Mouse (Mus musculus) intestine, embryonic 14.5 days (tissue): ENCODE measurements at regions not wholly inside any gene's neighbourhood (a gene's known extent, or its start where the extent isn't known, plus 50 kb on each side); places are given as distances from the start of the nearest gene placed in this dataset.

Experiments used
- ATAC-seq: fragments of 200-750 bp; cut with Nextera tagmentation; replicated peaks from 2 replicates; pipeline ENCODE4 v1.8.0; 2017; ENCODE audit warnings: low read depth, moderate number of reproducible peaks, moderate TSS enrichment, moderate library complexity; ENCODE audit not compliant: low FRiP score, low TSS enrichment
- DNase-seq: peaks from one replicate; pipeline ENCODE4 v3.0.0-alpha.2; 2018; ENCODE audit warnings: low spot score
- H3K27ac ChIP-seq: fragments of 300-500 bp; sonication (generic); 2 replicates; pipeline ENCODE4 v1.5.1; 2014; ENCODE audit warnings: low read depth, mild to moderate bottlenecking, control low read depth
- H3K27me3 ChIP-seq: fragments of 300-500 bp; sonication (generic); replicated peaks from 2 replicates; pipeline ENCODE4 v1.6.1; 2014; ENCODE audit warnings: low read length, control low read depth; ENCODE audit not compliant: control insufficient read depth, insufficient read depth
- H3K36me3 ChIP-seq: fragments of 300-500 bp; sonication (generic); 2 replicates; pipeline ENCODE4 v1.6.1; 2014; ENCODE audit warnings: low read length, control low read depth; ENCODE audit not compliant: control insufficient read depth, insufficient read depth
- H3K4me1 ChIP-seq: fragments of 300-500 bp; sonication (generic); replicated peaks from 2 replicates; pipeline ENCODE4 v1.6.1; 2014; ENCODE audit warnings: low read length, control low read depth, mixed read lengths; ENCODE audit not compliant: control insufficient read depth, insufficient read depth
- H3K4me2 ChIP-seq: fragments of 300-500 bp; sonication (generic); 2 replicates; pipeline ENCODE4 v1.6.1; 2014; ENCODE audit warnings: low read length
- H3K4me3 ChIP-seq: fragments of 300-500 bp; sonication (generic); 2 replicates; pipeline ENCODE4 v1.5.1; 2014; ENCODE audit warnings: low read depth, low read length, control low read depth, mixed read lengths
- H3K9ac ChIP-seq: fragments of 300-500 bp; sonication (generic); 2 replicates; pipeline ENCODE4 v1.6.1; 2014; ENCODE audit warnings: mild to moderate bottlenecking, low read length
- H3K9me3 ChIP-seq: fragments of 300-500 bp; sonication (generic); 2 replicates; pipeline ENCODE4 v1.6.1; 2016; ENCODE audit warnings: low read length, control low read depth; ENCODE audit not compliant: control insufficient read depth
- WGBS: fragments of 180-500 bp; shearing (Covaris S2); extraction: QIAGEN DNeasy Blood & Tissue Kit; methylation state at CpG from one replicate; pipeline ENCODE4 v1.1.7; 2014; 5-methylcytosine and 5-hydroxymethylcytosine counted together

DNA sequence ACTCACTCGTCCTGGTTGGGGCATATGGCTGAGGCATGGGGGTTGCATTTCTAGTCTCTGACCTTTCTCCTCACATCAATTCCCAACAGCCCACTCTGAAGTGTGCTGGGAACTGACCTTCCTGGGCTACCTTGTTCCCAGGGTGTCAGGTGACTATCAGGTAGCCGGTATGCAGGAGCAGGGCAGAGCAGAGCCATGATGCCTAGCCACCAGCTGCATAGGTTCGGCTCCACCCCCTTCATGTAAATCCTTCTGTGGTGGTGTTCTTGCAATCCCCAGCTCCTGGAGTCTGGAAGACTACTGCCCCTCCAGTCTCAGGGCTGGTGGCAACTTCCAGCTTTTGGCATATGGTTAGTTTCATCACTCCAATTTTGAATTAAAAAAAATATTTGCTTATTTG lies 221.0 kb downstream of the Gm5447 start:
- Histone ChIP-seq H3K36me3 (no peaks in the 10 kb centered on the region), H3K4me2 (no peak overlapping the region), H3K9me3 (no peaks in the 10 kb centered on the region), H3K4me3 (no peak overlapping the region), H3K9ac (no peak overlapping the region), H3K27me3 (no peaks in the 10 kb centered on the region), H3K27ac (no peak overlapping the region), H3K4me1 (no peaks in the 10 kb centered on the region)
- DNase-seq (no peak), ATAC-seq (no peak)
- whole genome bisulfite sequencing: 82% methylated on average over 3 of the region's 3 CpGs

DNA sequence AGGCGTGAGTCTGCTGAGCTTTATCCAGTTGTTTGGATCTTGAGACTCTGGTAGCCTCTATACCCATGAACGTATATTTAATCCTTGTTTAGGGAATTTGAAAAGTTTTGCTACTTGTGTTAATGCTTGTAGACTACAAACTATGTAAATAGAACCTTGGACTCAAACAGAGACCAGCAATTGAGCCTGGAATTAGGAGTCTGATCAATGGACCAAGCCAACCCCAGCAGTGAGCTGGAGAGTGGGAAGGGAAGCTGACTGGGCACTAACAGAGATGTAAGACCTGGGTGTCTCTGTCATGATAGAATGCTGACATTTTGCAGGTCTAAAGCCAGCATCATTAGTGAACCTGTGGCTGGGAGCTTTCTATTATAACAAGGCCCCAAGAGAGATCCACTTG lies 222.5 kb downstream of the Gm5447 start:
- DNase-seq: no peak
- ATAC-seq: no peak

DNA sequence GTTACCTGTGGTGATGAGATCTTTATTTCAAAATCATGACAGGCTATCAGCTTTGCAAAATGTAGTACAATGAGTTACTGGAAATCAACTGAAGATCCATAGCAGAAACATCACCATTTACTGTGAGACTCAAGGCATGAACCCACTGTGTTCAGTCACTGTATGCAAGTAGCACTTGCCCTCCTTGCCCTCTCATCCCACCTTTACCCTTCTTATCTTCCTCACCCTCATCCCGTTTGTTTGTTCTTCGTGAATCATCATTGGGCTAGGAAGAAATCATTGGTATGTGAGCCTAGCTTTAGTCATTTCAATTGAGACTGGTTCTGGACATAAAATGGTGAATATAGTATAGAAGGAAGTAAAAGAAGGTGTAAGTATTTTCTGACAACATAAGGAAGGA lies 223.6 kb downstream of the Gm5447 start:
- 55% methylated on average over 2 of the region's 2 CpGs for WGBS
- no peak overlapping the region for H3K4me2 ChIP-seq
- no peak overlapping the region for H3K9ac ChIP-seq
- H3K27ac ChIP-seq: no peak overlapping the region
- no peaks in the 10 kb centered on the region for H3K9me3 ChIP-seq
- H3K36me3 ChIP-seq: no peaks in the 10 kb centered on the region
- H3K4me1 ChIP-seq: no peaks in the 10 kb centered on the region
- DNase-seq: no peak
- no peak overlapping the region for H3K4me3 ChIP-seq
- H3K27me3 ChIP-seq: no peaks in the 10 kb centered on the region
- ATAC-seq: no peak

More for the DNA sequence above, 222.5 kb downstream of the Gm5447 start:
- no peak overlapping the region for H3K9ac ChIP-seq
- no peak overlapping the region for H3K4me3 ChIP-seq
- H3K4me2 ChIP-seq: no peak overlapping the region
- H3K27ac ChIP-seq: no peak overlapping the region
- H3K9me3 ChIP-seq: no peaks in the 10 kb centered on the region
- WGBS: 65% methylated on average over 2 of the region's 2 CpGs
- H3K27me3 ChIP-seq: no peaks in the 10 kb centered on the region
- no peaks in the 10 kb centered on the region for H3K36me3 ChIP-seq
- H3K4me1 ChIP-seq: no peaks in the 10 kb centered on the region

DNA sequence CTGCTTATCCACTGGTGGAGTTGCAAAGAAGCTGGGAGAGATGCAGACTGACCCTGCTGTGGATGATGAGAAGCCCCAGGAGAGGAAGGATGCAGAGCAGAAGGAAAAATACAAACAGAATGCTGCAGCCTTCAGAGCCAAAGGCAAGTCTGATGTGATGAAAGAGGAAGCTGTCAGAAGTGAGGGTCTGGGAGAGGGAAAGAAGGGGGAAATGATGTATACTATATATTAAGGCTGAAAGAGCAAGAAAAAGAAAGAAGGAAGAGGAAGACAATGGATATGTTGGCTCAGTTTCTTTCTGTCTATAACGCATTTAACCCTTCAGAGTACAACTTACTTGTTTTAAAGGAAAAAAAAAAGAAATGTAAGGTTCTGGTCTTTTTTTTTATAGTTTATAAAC lies 225.4 kb downstream of the Gm5447 start:
- H3K27ac ChIP-seq: no peak overlapping the region
- no peaks in the 10 kb centered on the region for H3K27me3 ChIP-seq
- ATAC-seq (no peak), DNase-seq (no peak)
- H3K9ac ChIP-seq: no peak overlapping the region
- no peak overlapping the region for H3K4me2 ChIP-seq
- no peaks in the 10 kb centered on the region for H3K36me3 ChIP-seq
- H3K4me3 ChIP-seq: no peak overlapping the region
- H3K9me3 ChIP-seq: no peaks in the 10 kb centered on the region
- 94% methylated on average over 1 of the region's 1 CpGs for WGBS
- no peaks in the 10 kb centered on the region for H3K4me1 ChIP-seq

DNA sequence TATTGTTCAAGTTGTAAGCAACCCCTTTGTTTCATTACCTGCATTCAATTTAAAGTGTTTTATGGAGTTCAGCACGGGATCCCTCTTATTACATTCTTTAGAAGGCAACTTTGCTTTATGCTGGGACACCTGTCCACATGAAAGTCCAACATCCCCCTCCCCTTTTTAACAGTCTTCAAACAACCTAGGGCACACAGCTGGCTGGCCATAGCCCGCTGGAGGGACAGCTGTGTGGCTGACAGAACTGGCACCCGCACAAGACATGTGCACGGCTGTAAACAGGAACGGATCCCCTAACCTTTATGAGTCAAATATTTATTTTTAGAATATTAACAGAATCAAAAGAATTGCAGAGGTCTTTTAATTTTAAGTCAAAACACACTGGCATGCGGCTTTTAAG lies 230.1 kb downstream of the Gm5447 start:
- no peak overlapping the region for H3K4me2 ChIP-seq

DNA sequence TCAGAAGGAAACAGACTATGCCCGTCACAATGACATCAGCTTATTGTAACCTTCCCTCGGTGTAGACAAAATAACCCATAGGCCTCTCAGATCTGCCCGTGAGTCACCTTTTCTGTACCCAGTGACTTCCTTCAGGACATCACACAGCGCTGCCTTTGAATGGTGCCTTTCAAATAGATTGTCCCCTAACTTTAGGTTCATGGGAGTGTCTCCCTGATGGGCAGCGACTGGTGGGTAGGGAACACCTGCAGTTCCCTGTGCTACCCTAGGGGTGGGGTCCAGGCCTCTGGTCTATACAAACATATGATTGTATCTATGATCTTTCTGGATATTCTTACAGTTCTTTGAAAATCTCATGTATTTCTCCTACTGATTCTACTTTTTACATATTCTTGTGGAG lies 232.4 kb downstream of the Gm5447 start:
- 0 out of 2 replicates have a peak, but pooled peaks cover 5% of the 10 kb centered on the region for H3K4me1 ChIP-seq
- no peak overlapping the region for H3K27ac ChIP-seq
- H3K36me3 ChIP-seq: no peaks in the 10 kb centered on the region
- H3K4me3 ChIP-seq: no peak overlapping the region
- WGBS: 64% methylated on average over 5 of the region's 5 CpGs
- H3K27me3 ChIP-seq: no peaks in the 10 kb centered on the region; the same call in 1 of the 2 replicates
- DNase-seq (no peak), ATAC-seq (no peak)
- H3K9me3 ChIP-seq: no peaks in the 10 kb centered on the region
- no peak overlapping the region for H3K9ac ChIP-seq
- no peak overlapping the region for H3K4me2 ChIP-seq

More for the DNA sequence above, 230.1 kb downstream of the Gm5447 start:
- Histone ChIP-seq H3K9me3 (no peaks in the 10 kb centered on the region), H3K4me3 (no peak overlapping the region), H3K27ac (no peak overlapping the region), H3K36me3 (no peaks in the 10 kb centered on the region), H3K27me3 (no peaks in the 10 kb centered on the region; the same call in 1 of the 2 replicates), H3K4me1 (0 out of 2 replicates have a peak, but pooled peaks cover 5% of the 10 kb centered on the region), H3K9ac (no peak overlapping the region)
- ATAC-seq: no peak
- no peak for DNase-seq
- WGBS: 46% methylated on average over 6 of the region's 6 CpGs

DNA sequence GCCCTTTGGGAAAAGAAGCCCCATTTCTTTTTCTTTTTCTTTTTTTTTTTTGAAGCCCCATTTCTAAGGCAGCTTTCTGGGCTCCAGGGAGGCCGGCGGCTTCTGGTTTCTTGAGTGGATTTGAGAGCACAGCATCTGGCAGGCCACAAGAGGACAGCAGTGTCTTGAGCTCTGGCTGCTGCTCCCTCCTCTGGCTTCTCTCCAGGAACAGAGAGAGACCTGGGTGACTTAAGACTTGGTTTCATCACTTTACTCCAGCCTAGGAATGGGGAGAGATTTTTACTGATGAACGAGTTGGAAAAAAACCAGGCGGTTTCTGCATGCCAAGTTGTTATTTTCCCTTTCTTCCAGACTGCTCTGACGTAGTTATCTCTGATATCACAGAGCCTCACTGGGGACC lies 233.7 kb downstream of the Gm5447 start:
- Histone ChIP-seq H3K9me3 (no peaks in the 10 kb centered on the region), H3K4me2 (no peak overlapping the region), H3K27ac (no peak overlapping the region), H3K27me3 (no peaks in the 10 kb centered on the region; the same call in 1 of the 2 replicates), H3K36me3 (no peaks in the 10 kb centered on the region), H3K4me3 (no peak overlapping the region), H3K4me1 (0 out of 2 replicates have a peak, but pooled peaks cover 5% of the 10 kb centered on the region), H3K9ac (no peak overlapping the region)
- ATAC-seq (no peak), DNase-seq (peak; percentile 62)
- WGBS: 34% methylated on average over 5 of the region's 5 CpGs

DNA sequence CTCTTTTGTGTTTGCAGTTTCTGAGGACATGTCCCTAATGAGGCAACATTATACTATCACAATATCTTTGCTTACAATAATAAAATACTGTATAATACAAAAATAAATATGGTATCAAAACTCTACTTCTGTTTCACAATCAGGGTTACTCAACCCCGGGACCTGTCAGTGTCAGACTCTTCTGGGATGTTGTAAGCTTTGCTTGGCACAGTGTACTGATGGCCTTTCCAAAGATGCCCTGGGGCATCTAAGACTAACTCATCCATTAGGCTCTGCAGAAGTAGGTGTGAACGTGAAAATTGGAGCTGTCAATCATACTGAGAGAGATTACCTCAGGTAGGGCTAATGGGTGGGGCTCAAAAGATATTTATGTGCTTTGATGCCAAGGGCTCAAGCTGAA lies 249.0 kb downstream of the Gm5447 start:
- no peak overlapping the region for H3K27ac ChIP-seq
- H3K4me2 ChIP-seq: no peak overlapping the region
- no peaks in the 10 kb centered on the region for H3K36me3 ChIP-seq
- no peaks in the 10 kb centered on the region for H3K4me1 ChIP-seq
- H3K27me3 ChIP-seq: no peaks in the 10 kb centered on the region
- DNase-seq: no peak
- H3K9ac ChIP-seq: no peak overlapping the region
- H3K9me3 ChIP-seq: no peaks in the 10 kb centered on the region
- no peak for ATAC-seq
- H3K4me3 ChIP-seq: no peak overlapping the region
- 78% methylated on average over 2 of the region's 2 CpGs for WGBS

DNA sequence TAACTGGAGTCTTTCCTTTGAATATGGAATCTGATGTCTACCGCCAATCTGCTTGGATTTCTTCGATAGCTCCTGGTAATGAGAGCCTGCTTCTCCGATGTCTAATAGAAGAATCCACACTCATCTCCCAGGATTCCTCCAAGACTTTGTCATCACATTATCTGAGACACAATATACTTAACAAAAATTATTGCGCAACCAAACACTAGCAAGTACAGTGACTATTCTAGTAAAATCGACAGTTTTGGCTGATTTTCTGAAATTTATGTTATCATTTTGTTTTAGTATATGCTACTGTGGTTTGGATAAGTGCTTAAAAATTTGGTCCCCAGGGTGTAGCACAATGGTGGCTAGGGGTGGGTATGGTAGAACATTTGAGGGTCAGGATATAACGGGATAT lies 266.5 kb downstream of the Gm5447 start:
- Histone ChIP-seq H3K36me3 (no peaks in the 10 kb centered on the region), H3K9ac (no peak overlapping the region), H3K27me3 (no peaks in the 10 kb centered on the region), H3K4me1 (no peaks in the 10 kb centered on the region), H3K4me2 (no peak overlapping the region), H3K4me3 (no peak overlapping the region), H3K27ac (no peak overlapping the region), H3K9me3 (no peaks in the 10 kb centered on the region)
- no peak for DNase-seq
- 96% methylated on average over 6 of the region's 6 CpGs for WGBS
- ATAC-seq: no peak
